Mouse (Mus musculus) erythroblast, embryonic 14.5 days (primary cell): ENCODE data around the gene Rps27rt.

Experiments
- GATA1 ChIP-seq: IDR thresholded peaks from 2 replicates; pipeline ENCODE4 v1.6.1; 2012; ENCODE audit warnings: low read length, inconsistent platforms, mixed read lengths
- TAL1 ChIP-seq: IDR thresholded peaks from 3 replicates; pipeline ENCODE4 v1.6.1; 2012; ENCODE audit warnings: low read length, inconsistent platforms, mixed read lengths

DNA sequence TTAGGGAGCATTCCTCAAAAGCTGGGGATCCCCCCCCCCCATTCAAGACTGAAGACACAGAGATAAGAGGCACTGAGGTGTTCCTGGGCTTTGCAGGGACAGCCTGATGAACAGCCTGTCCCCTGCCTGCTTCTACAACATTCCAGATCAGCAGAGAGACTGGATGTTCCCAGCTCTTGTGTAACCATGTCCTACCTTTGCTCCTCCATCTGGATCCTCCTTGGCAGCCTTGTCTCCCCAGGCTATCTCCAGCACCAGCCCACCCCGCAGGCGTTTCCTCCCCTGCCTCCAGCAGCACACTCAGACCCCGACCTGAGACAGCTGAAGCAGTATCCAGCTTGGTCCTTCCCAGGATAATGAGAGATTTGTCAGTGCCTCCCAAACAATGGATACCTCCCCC, 18.4 kb downstream of the Rps27rt start:
- TF ChIP-seq TAL1 (no peak), GATA1 (no peak)
